Mouse (Mus musculus): ENCODE results near the gene Apol10a. TPM values are rescaled to one million over a fixed set of nuclear protein-coding genes. Genes with fewer than 3 reads are reported as not detected.
"Not testable (repeated sequence)": the region's sequence is repeated elsewhere in the genome, so short reads cannot be mapped to it uniquely, and the experiment has no call there.

The Apol10a gene
- not detected in 2 replicates for polyA plus RNA-seq (2014; fragmentation: Nextera tagmentation; extraction: Ambion mirVana)

- not testable (repeated sequence) for H3K9ac ChIP-seq; ATAC-seq (ENCODE audit: insufficient read depth); H3K4me2 ChIP-seq; DNase-seq; H3K4me1 ChIP-seq (ENCODE audit: insufficient read depth); H3K9me3 ChIP-seq (ENCODE audit: low read depth, low read length); H3K27me3 ChIP-seq (ENCODE audit: insufficient read depth, low read length); H3K27ac ChIP-seq (ENCODE audit: low read depth); H3K36me3 ChIP-seq (ENCODE audit: insufficient read depth); H3K4me3 ChIP-seq (ENCODE audit: low read depth, low read length)
- WGBS = 82% methylated on average over 2 of the region's 2 CpGs
Observed at GRCm38 (mm10) chr15:77476693-77477092, at the start of gene Apol10a. Gene Apol10a (plus strand): TSS chr15:77477047.

GRCm38 (mm10) chr15:77428690-77429448 is 48.0 kb upstream of the Apol10a start:
- DNase-seq; H3K9ac ChIP-seq; H3K4me3 ChIP-seq (ENCODE audit: low read depth, low read length); H3K27me3 ChIP-seq (ENCODE audit: insufficient read depth, low read length); H3K27ac ChIP-seq (ENCODE audit: low read depth); H3K4me2 ChIP-seq; H3K36me3 ChIP-seq (ENCODE audit: insufficient read depth); H3K9me3 ChIP-seq (ENCODE audit: low read depth, low read length); H3K4me1 ChIP-seq (ENCODE audit: insufficient read depth); ATAC-seq (ENCODE audit: insufficient read depth): not testable (repeated sequence)
- 56% methylated on average over 8 of the region's 10 CpGs for WGBS

- not testable (repeated sequence) for H3K4me2 ChIP-seq; H3K27me3 ChIP-seq (ENCODE audit: insufficient read depth, low read length); H3K4me3 ChIP-seq (ENCODE audit: low read depth, low read length); H3K9me3 ChIP-seq (ENCODE audit: low read depth, low read length); H3K36me3 ChIP-seq (ENCODE audit: insufficient read depth); H3K4me1 ChIP-seq (ENCODE audit: insufficient read depth); ATAC-seq (ENCODE audit: insufficient read depth); H3K9ac ChIP-seq; DNase-seq; H3K27ac ChIP-seq (ENCODE audit: low read depth)
- 76% methylated on average over 7 of the region's 8 CpGs for WGBS
Observed at GRCm38 (mm10) chr15:77444746-77445145, 32.1 kb upstream of the Apol10a start.

- not testable (repeated sequence) for H3K4me3 ChIP-seq (ENCODE audit: low read depth, low read length); ATAC-seq (ENCODE audit: insufficient read depth); H3K27me3 ChIP-seq (ENCODE audit: insufficient read depth, low read length); H3K27ac ChIP-seq (ENCODE audit: low read depth); H3K4me2 ChIP-seq; DNase-seq; H3K36me3 ChIP-seq (ENCODE audit: insufficient read depth); H3K4me1 ChIP-seq (ENCODE audit: insufficient read depth); H3K9me3 ChIP-seq (ENCODE audit: low read depth, low read length); H3K9ac ChIP-seq
- WGBS = no CpG with 5 or more reads among the region's 1 CpGs
Observed at GRCm38 (mm10) chr15:77445668-77446067, 31.2 kb upstream of the Apol10a start.

- H3K9me3 ChIP-seq (ENCODE audit: low read depth, low read length); H3K9ac ChIP-seq; H3K27ac ChIP-seq (ENCODE audit: low read depth); H3K4me2 ChIP-seq; H3K36me3 ChIP-seq (ENCODE audit: insufficient read depth); H3K4me1 ChIP-seq (ENCODE audit: insufficient read depth); DNase-seq; H3K4me3 ChIP-seq (ENCODE audit: low read depth, low read length); H3K27me3 ChIP-seq (ENCODE audit: insufficient read depth, low read length); ATAC-seq (ENCODE audit: insufficient read depth): not testable (repeated sequence)
- WGBS = 63% methylated on average over 2 of the region's 2 CpGs
Observed at GRCm38 (mm10) chr15:77447392-77447791, 29.5 kb upstream of the Apol10a start, which contains the start of gene Apol7b. Gene Apol7b (minus strand): TSS chr15:77447492.

GRCm38 (mm10) chr15:77449927-77450326 is 26.9 kb upstream of the Apol10a start:
- not testable (repeated sequence) for H3K4me3 ChIP-seq (ENCODE audit: low read depth, low read length); H3K9ac ChIP-seq; H3K27me3 ChIP-seq (ENCODE audit: insufficient read depth, low read length); ATAC-seq (ENCODE audit: insufficient read depth); H3K27ac ChIP-seq (ENCODE audit: low read depth); H3K36me3 ChIP-seq (ENCODE audit: insufficient read depth); H3K9me3 ChIP-seq (ENCODE audit: low read depth, low read length); H3K4me1 ChIP-seq (ENCODE audit: insufficient read depth); H3K4me2 ChIP-seq
- 45% methylated on average over 10 of the region's 10 CpGs for WGBS
- TF ChIP-seq CTCF (IDR thresholded peaks at IDR 0.05; ENCODE audit: low read depth) = peak; percentile 55
- peak; percentile 20 for DNase-seq

- DNase-seq; H3K4me1 ChIP-seq (ENCODE audit: insufficient read depth); ATAC-seq (ENCODE audit: insufficient read depth); H3K4me2 ChIP-seq; H3K4me3 ChIP-seq (ENCODE audit: low read depth, low read length); H3K27me3 ChIP-seq (ENCODE audit: insufficient read depth, low read length); H3K27ac ChIP-seq (ENCODE audit: low read depth); H3K9ac ChIP-seq; H3K9me3 ChIP-seq (ENCODE audit: low read depth, low read length); H3K36me3 ChIP-seq (ENCODE audit: insufficient read depth): not testable (repeated sequence)
- 77% methylated on average over 7 of the region's 7 CpGs for WGBS
Observed at GRCm38 (mm10) chr15:77474699-77475390, 2.0 kb upstream of the Apol10a start.

All from lung, embryonic 14.5 days (tissue).